Mouse (Mus musculus) intestine, postnatal 0 days (tissue): ENCODE results near the gene Tmem138. TPM values are rescaled to one million over a fixed set of nuclear protein-coding genes. Genes with fewer than 3 reads are reported as not detected.

ENCODE experiments used
- ATAC-seq: fragments of 200-750 bp; cut with Nextera tagmentation; 2 replicates; pipeline ENCODE4 v1.8.0; 2017; ENCODE audit warnings: mild to moderate bottlenecking, moderate TSS enrichment, moderate library complexity
- H3K27ac ChIP-seq: fragments of 300-500 bp; sonication (generic); 2 replicates; pipeline ENCODE4 v1.5.1; 2014; ENCODE audit warnings: mild to moderate bottlenecking, low read depth, low read length, moderate library complexity
- H3K27me3 ChIP-seq: fragments of 300-500 bp; sonication (generic); replicated peaks from 2 replicates; pipeline ENCODE4 v1.6.1; 2014; ENCODE audit warnings: low read length, mixed read lengths; ENCODE audit not compliant: control insufficient read depth, insufficient read depth
- H3K36me3 ChIP-seq: fragments of 300-500 bp; sonication (generic); 2 replicates; pipeline ENCODE4 v1.6.1; 2014; ENCODE audit warnings: mild to moderate bottlenecking, moderate library complexity; ENCODE audit not compliant: control insufficient read depth, insufficient read depth
- H3K4me1 ChIP-seq: fragments of 300-500 bp; sonication (generic); replicated peaks from 2 replicates; pipeline ENCODE4 v1.6.1; 2014; ENCODE audit warnings: antibody characterized with exemption, low read length, mixed read lengths; ENCODE audit not compliant: control insufficient read depth, insufficient read depth
- H3K4me2 ChIP-seq: fragments of 300-500 bp; sonication (generic); replicated peaks from 2 replicates; pipeline ENCODE4 v1.6.1; 2014; ENCODE audit warnings: low read depth, mild to moderate bottlenecking, moderate library complexity
- H3K4me3 ChIP-seq: fragments of 300-500 bp; sonication (generic); 2 replicates; pipeline ENCODE4 v1.5.1; 2014; ENCODE audit warnings: low read depth, low read length
- H3K9ac ChIP-seq: fragments of 300-500 bp; sonication (generic); 2 replicates; pipeline ENCODE4 v1.6.1; 2014; ENCODE audit warnings: mild to moderate bottlenecking, low read depth, low read length
- H3K9me3 ChIP-seq: fragments of 300-500 bp; sonication (generic); 2 replicates; pipeline ENCODE4 v1.6.1; 2016; ENCODE audit warnings: mixed run types; ENCODE audit not compliant: control insufficient read depth
- CTCF ChIP-seq: sonication (generic); IDR thresholded peaks from 2 replicates; pipeline ENCODE4 v1.5.1; 2016; ENCODE audit warnings: low read depth, mild to moderate bottlenecking, control low read depth, antibody characterized with exemption, moderate library complexity
- WGBS: fragments of 180-500 bp; shearing (Covaris S2); extraction: QIAGEN DNeasy Blood & Tissue Kit; methylation state at CpG from one replicate; pipeline ENCODE4 v1.1.7; 2014; 5-methylcytosine and 5-hydroxymethylcytosine counted together
- polyA plus RNA-seq: library from polyadenylated mRNA; unstranded; fragments of >200 nt; fragmentation: Nextera tagmentation; extraction: Ambion mirVana; gene quantifications from 2 replicates; pipeline ENCODE4 v1.2.1, GENCODE M21; 2015

Tmem138 gene
- polyA plus RNA-seq, 1 experiment from 2014 or later: 10.7 TPM

DNA sequence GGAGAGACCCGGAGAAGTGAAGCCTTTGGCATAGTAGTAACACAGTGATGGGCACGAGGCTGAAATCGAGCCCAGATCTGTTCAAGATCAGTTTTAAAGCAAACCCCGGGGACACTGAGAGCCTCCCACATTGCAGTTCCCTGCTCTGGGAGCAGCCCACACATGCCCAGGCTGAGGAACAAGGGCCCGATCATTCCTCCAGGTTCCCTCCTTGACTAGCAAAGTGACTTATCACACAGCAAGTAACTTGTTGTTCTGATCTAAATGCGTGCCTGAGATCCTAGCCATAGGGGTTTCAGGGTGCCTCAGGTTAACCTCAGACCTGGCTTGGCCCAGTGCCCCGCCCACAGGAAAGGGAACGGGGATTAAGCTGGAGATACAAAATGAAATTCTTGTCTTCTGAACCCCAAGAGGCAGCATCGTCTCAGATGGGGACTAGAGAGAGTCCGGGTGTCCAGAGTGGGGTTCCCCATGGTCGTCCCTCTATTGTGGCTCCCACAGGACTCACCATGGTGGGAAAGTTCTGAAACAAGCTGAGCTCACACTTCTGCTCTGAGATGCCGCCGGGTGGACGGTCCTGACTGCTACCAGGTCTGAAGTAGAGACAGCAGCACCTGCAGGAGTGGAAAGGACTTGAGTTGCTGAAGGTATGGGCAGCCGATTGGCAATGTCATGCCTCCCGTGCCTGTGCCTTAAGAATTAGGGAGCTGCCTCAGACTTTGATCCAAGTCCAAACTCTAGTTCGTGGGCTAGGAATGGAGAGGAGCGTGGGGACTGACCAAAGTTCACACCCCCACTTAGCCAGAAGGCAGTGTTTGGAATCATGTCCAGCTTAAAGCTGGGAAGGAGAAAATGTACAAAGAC lies 26.7 kb upstream of the Tmem138 start:
- WGBS: 54% methylated on average over 18 of the region's 18 CpGs
- Histone ChIP-seq H3K4me1 (no peaks in the 10 kb centered on the region), H3K27me3 (no peaks in the 10 kb centered on the region), H3K36me3 (peaks cover 34% of the 10 kb centered on the region), H3K4me3 (peak overlapping the region; percentile 46), H3K4me2 (peak overlapping the region; percentile 81), H3K27ac (peak overlapping the region; percentile 96), H3K9ac (peak overlapping the region; percentile 52; the same call in 1 of the 2 replicates), H3K9me3 (no peaks in the 10 kb centered on the region)
- no peak for TF ChIP-seq CTCF
- ATAC-seq: peak; percentile 36; the same call in 1 of the 2 replicates

DNA sequence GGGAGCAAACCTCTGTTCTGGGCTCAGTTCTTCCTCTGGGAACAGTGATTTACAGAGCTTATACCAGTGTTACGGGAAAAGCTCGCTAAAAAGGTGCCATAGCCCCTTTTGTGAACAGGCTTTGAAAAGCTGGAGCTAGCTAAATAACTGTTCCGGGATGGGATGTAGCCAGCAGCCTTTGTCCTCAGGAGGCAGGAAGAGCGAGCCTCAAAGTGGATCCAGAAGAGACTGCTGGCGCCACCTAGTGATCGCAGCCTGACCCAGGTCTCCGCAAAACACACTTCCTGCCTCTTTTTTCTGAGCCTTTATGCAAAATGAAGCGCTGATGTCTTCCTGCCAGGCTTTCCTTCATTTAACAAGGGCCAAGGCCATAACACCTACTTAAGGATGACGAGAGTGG lies 25.6 kb upstream of the Tmem138 start:
- ATAC-seq: peak; percentile 36; the same call in 1 of the 2 replicates
- H3K27me3 ChIP-seq: no peaks in the 10 kb centered on the region
- under 1% methylated on average over 9 of the region's 9 CpGs for WGBS
- peaks cover 35% of the 10 kb centered on the region for H3K36me3 ChIP-seq
- peak overlapping the region; percentile 47 for H3K27ac ChIP-seq
- no peaks in the 10 kb centered on the region for H3K4me1 ChIP-seq
- H3K4me3 ChIP-seq: peak overlapping the region; percentile 46
- 0 out of 2 replicates have a peak overlapping the region, but pooled peaks have one; percentile 31 for H3K9ac ChIP-seq
- H3K4me2 ChIP-seq: peak overlapping the region; percentile 81
- no peaks in the 10 kb centered on the region for H3K9me3 ChIP-seq
- TF ChIP-seq CTCF: peak; percentile 97

DNA sequence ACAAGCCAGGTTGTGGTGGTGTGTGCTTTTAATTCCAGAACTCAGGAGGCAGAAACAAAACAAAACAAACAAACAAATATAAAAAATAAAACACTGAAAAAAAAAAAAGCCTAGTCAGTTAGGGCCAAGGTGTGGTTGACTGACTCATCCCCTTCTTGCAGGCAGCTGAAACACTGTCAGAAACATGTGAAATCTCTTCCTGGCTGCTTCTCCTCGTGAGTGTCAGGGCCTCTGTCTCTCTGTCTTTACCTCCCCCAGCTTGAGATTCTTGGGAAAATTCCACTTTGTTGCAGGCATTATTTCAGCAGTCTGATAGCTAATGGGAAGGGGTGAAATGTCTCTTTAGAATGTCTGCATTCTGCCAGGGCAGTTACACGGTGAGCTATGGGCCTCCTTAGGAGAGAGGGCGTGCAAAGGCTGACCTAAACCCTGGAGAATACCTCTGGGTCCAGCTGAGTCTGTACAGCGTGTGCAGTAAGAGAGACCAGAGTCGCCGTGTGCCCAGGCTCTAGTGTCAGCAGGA lies 25.1 kb upstream of the Tmem138 start:
- Histone ChIP-seq H3K36me3 (peaks cover 33% of the 10 kb centered on the region), H3K4me1 (no peaks in the 10 kb centered on the region), H3K4me2 (peak overlapping the region; percentile 81), H3K4me3 (peak overlapping the region; percentile 46), H3K9ac (0 out of 2 replicates have a peak overlapping the region, but pooled peaks have one; percentile 31), H3K27ac (peak overlapping the region; percentile 47), H3K9me3 (no peaks in the 10 kb centered on the region), H3K27me3 (no peaks in the 10 kb centered on the region)
- 8% methylated on average over 6 of the region's 6 CpGs for WGBS
- TF ChIP-seq CTCF: no peak
- no peak for ATAC-seq

DNA sequence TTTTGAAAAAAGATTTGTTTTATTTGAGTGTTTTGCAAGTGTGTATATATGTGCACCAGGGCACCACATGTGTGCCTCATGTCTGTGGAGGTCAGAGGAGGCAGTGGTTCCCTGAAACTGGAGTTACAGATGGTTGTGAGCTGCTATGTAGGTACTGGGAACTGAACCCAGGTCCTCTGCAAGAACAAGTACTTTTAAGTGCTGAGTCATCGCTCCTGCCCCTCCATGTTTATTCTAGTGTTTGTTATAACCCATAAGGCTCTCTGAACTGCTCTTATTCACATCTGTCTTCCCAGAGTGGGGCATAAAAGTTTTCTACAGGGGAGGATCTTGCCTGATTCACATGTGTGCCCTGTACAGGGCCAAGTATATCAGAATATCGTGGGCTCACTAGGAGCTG lies 22.5 kb upstream of the Tmem138 start:
- WGBS: 87% methylated on average over 2 of the region's 2 CpGs
- ATAC-seq: no peak

DNA sequence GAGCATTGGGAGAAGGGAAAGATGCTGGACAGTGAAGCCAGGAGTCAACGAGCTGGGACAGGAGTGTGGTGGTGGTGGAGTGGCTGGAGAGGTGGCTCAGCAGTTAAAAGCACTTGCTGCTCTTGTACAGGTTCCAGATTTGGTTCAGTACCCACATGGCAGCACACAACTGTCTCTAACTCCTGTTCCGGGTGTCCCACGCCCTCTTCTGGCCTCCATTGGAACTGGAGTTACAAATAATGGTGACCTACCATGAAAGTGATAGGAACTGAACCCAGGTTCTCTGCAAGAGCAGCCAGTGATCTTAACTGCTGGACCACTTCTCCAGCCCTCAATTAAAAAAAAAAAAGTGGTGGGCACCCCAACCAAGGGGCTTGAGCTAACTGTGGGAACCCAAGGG lies 21.0 kb upstream of the Tmem138 start:
- H3K36me3 ChIP-seq: peaks cover 73% of the 10 kb centered on the region
- WGBS: 32% methylated on average over 3 of the region's 3 CpGs
- TF ChIP-seq CTCF: peak; percentile 58

More for the DNA sequence above, 22.5 kb upstream of the Tmem138 start:
- Histone ChIP-seq H3K9me3 (no peaks in the 10 kb centered on the region), H3K4me2 (no peak overlapping the region), H3K27me3 (no peaks in the 10 kb centered on the region), H3K36me3 (peaks cover 58% of the 10 kb centered on the region), H3K4me3 (no peak overlapping the region), H3K4me1 (no peaks in the 10 kb centered on the region), H3K9ac (no peak overlapping the region), H3K27ac (no peak overlapping the region)
- no peak for TF ChIP-seq CTCF

DNA sequence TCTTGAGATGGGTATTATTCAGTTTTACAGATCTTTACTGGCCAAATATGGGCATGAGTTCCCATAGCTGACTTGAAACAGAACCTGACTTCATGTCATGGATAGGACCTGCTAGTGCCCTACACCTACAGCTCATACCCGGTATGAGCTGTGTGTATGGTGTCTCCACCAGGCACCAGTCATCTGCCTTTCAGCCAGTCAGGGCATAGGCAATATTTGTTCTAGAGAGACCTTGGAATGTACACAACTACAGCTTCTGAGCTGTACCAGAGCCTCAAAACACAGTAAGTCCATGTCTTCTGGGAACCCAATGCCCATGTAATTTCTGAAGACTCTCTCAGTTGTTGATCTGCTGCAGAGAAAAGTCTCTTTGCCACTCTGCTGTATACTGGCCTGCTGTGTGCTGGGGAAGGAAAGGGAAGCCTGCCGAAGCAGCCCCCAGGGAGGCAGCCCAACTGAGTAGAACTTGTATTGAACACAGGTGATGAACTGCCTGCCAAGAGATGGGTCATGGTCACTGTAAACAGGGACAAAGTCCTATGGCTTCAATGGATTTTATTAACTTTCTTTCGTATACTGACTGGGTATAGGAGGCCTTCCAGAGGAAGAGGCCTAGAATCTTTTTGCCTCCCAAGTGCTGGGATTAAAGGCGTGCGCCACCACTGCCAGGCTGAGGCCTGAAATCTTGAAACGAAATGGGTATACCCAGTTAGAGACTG lies 14.7 kb upstream of the Tmem138 start:
- H3K4me3 ChIP-seq: no peak overlapping the region
- no peaks in the 10 kb centered on the region for H3K27me3 ChIP-seq
- H3K9me3 ChIP-seq: no peaks in the 10 kb centered on the region
- no peak for ATAC-seq
- TF ChIP-seq CTCF: no peak
- H3K27ac ChIP-seq: no peak overlapping the region
- H3K36me3 ChIP-seq: peaks cover 62% of the 10 kb centered on the region
- H3K9ac ChIP-seq: no peak overlapping the region
- H3K4me2 ChIP-seq: no peak overlapping the region
- 85% methylated on average over 6 of the region's 6 CpGs for WGBS
- H3K4me1 ChIP-seq: no peaks in the 10 kb centered on the region

More for the DNA sequence above, 21.0 kb upstream of the Tmem138 start:
- Histone ChIP-seq H3K9me3 (no peaks in the 10 kb centered on the region), H3K27me3 (no peaks in the 10 kb centered on the region), H3K4me3 (no peak overlapping the region), H3K4me1 (no peaks in the 10 kb centered on the region), H3K27ac (no peak overlapping the region), H3K9ac (no peak overlapping the region), H3K4me2 (no peak overlapping the region)
- no peak for ATAC-seq
